Mouse (Mus musculus) frontal cortex, adult 2 months (tissue): Measurements from ENCODE around the gene Nkx1-1. TPM values are rescaled to one million over a fixed set of nuclear protein-coding genes. Genes with fewer than 3 reads are reported as not detected.

Experiments
- DNase-seq, 2 experiments: peaks; one replicate each; pipeline ENCODE4 v3.0.0; 2022; ENCODE audit warnings: low spot score in 1 of 2; ENCODE audit errors: extremely low spot score in 1 of 2
- polyA plus RNA-seq: library from polyadenylated mRNA; depleted of rRNA; stranded (reverse); fragments of >200 nt; gene quantifications from 2 replicates; pipeline ENCODE4 v1.2.3, GENCODE M21; 2012; rRNA removed

Gene Nkx1-1
- not detected in 2 replicates for polyA plus RNA-seq

GRCm38 (mm10) chr5:33433201-33434138 lies at the start of gene Nkx1-1:
Gene Nkx1-1 (minus strand): TSS chr5:33433976.
- no peak for DNase-seq

DNA sequence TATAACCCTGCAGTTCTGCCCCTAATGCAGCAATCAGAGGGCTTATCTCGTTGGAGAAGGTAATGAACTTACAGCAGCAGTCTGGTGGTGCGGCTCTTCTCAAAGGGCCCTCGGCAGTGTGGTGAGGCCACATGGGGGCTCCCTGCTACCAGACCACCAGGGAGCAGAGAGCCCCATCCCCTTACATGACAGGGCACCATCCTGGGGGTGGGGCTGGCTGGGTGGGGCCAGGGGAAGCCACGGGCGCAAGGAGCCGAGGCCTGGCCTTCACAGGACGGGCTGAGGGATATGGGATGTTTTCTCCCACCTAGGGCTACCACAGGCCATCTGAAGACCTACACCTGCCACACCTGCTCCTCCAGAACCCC lies 47.5 kb upstream of the Nkx1-1 start:
- DNase-seq, result no peak

GRCm38 (mm10) chr5:33480582-33481317 lies 47.0 kb upstream of the Nkx1-1 start:
- no peak for DNase-seq

- no peak for DNase-seq
Observed at GRCm38 (mm10) chr5:33465464-33465863, 31.7 kb upstream of the Nkx1-1 start.

DNA sequence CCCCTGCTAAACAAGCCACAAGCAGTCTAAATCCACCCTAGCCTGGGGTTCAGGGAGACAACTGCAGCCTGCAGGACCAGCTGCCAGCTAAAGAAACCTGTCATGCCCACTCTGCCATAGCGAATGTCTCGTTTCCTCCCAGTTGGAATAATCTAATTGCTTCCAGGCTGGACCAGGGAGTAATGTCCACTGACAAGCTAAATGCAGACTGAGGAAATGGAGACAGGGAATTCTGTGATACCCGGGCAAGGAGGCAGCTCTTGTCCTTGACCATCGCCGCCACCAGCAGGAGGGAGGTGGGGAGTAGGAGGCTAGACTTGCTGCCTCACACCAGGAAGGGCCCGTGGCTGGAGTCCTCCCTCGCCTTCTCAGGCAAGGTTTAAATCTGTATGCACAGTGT lies 30.6 kb upstream of the Nkx1-1 start:
- no peak for DNase-seq

DNA sequence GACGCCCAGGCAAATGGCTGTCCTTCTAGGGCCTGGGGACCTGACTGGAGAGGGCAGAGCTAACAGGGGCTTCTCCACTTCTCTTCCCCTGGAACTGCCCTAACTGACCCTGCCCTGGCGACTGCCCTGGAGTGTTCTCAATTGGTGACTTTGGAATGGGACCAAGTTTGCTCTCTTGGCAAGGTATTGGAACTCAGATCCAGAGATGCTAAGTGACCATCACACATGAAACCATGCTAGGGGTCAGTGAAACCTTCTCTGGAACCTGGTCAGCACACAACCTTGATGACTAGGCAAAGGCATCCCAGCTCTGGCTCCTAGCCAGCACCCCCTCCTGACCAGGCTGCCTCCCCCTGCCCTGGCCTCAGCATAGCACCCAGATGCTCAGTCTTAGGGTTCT lies 25.3 kb upstream of the Nkx1-1 start:
- DNase-seq, result no peak

DNA sequence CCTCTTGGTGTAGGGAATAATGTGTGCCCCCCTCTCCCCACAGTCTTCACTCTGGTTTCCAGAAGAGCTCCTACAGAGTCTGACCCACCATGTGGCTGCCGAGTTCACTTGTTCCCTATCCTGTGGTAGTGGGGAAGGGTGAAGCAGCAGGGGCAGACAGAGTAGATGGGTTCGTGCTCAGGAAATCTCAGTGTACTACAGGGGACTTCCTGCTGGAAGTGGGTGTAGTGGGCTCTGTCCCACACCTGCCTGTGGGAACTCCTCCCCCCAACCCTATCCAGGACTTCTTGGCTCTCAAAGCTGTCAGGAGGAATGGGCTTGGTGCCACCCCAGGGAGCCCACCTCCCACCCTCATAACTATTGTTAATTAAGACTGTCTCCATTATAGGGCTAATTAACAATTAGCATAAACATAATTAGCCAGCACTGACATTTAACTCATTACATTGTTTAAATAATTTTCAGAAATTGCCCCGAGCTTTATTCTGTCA lies 24.4 kb upstream of the Nkx1-1 start:
- DNase-seq, result no peak

DNA sequence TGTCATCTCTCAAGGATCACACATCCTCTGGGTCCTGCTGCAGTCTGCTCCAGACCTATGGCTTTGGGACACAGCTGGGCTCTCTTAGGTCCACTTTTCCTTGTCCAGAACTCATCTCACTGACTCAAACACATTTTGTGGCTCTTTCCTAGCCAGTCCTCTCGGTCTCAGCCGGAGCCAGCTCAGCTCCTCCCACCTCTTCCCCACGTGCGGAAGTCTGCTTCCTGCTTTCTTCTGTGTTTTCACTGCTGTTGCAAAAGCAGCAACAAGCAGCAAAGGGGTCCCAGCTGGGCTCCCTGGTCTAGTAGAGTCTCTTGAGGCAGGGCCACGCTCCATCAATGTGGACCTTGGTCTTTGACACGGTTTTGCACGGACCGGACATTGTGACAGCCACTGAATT lies 22.0 kb upstream of the Nkx1-1 start:
- DNase-seq, result no peak

- no peak for DNase-seq
Observed at GRCm38 (mm10) chr5:33443794-33444193, 10.0 kb upstream of the Nkx1-1 start.

GRCm38 (mm10) chr5:33442927-33443710 lies 9.3 kb upstream of the Nkx1-1 start:
- DNase-seq, result peak in 1 of 2 experiments; percentile 43

DNA sequence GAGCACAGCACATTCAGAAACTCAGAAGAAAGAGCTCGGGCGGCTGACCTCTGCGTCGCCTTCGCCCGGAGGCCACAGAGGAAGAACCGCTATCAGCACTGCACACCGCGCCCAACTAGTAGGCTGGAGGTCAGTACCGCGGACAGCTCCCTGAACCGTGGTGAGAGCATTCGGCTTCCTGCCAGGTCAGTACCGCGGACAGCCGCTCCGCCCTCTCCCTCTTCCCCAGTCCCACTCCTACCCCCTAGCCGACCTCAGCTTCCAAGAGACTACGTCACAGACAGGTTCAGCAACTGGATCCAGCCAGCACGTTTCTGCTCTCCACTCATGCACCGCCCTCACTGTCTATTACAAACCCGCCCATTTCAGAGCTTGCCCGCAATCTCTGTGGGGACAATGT lies 4.4 kb upstream of the Nkx1-1 start:
- DNase-seq, result peak in 1 of 2 experiments; percentile 69

DNA sequence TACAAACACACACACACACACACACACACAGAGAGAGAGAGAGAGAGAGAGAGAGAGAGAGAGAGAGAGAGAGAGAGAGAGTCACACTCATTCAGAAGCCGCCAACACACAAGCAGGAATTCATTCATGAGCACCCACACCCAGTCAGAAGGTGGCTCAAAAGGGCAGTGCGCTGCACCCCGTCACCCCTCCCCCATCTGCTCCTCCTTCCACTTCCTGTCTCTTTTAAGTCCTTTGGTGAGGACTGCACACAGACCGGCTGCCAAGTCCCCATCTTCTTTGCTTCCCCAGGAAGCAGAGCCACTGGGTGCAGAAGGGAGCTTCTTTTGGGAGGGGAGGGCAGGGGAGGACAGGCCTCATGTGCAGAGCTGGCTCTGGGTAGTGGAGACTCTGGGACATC lies 2.2 kb upstream of the Nkx1-1 start:
- DNase-seq, result no peak

DNA sequence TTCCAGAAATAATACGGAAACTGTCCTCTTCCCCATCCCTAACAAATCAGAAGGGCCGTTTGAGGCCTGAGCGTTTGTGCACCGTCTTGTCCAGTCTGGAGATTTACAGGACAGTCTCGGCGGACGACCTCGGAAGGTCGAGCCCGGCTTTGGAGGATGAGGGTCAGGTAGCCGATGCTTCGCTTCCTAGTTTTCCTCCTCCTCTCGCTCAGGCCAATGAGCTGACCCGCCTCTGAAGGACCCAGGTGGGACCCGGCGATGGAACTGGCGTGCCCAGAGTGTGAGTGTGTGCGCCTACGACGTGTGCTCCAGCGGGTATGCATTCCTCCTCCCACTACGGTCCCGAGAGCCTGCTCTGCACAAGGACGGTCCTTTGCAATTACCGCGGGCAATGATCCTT lies 1.4 kb upstream of the Nkx1-1 start:
- DNase-seq, result no peak

DNA sequence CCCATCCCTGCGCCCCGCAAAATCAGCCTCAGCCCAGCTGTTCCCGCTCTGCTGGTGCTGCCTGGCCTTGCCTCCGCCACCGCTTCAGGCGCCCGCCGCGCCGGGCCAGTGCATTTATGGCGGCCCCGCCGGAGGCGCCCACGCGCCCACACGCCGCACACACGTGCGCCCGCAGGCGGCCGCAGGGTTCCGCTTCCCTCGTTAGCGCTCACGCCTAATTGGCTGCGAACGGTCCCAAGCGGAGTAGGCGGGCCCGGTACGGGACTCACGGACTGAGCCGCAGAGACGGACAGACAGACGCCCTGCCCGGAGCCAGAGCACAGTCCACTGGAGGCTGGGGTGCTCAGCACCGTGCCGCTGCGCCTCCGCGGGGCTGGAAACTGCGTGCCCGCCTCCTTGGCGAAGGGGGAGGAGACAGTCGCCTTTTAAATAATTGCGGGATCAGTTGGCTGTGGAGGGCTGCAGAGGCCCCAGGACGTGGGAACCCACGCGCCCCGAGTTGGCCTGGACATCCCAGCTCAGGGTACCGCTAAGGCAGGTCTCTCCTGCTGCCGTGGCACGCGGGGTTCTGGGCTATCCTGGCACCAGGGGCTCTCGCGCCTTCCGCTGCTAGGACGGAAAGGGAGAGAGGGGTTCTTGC lies 485 bp upstream of the Nkx1-1 start:
- DNase-seq, result no peak

GRCm38 (mm10) chr5:33432057-33432935 lies 1.5 kb downstream of the Nkx1-1 start:
- DNase-seq, result no peak

- no peak for DNase-seq
Observed at GRCm38 (mm10) chr5:33431173-33432005, 2.4 kb downstream of the Nkx1-1 start.

GRCm38 (mm10) chr5:33430511-33431172 lies 3.1 kb downstream of the Nkx1-1 start:
- DNase-seq, result no peak

DNA sequence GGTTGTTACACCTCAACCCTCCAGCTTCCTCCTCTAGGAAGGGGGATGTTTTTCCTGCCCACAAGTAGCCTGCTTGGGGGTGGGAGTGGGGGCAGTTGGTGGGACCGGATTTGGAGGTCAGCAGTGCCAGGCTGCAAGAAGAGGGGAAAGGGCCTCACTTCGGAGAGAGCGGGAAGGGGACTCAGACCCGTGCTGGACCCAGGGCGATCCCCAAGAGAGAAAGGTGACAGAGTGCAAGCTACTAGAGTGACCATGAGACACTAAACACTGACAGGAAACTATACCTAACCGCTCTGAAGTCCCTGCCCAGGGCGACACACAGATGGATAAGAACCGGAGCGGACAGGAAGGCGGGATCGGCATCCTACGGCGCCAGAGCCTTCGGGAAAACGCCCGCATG lies 3.7 kb downstream of the Nkx1-1 start:
- DNase-seq, result no peak
